Mouse (Mus musculus) 416B (cell line): ENCODE data around the gene CT030661.1.
"Not testable (repeated sequence)": the region's sequence is repeated elsewhere in the genome, so short reads cannot be mapped to it uniquely, and the experiment has no call there.

Source experiments
- DNase-seq: peaks from one replicate; pipeline ENCODE4 v3.0.0; 2011; ENCODE audit warnings: low read depth

CT030661.1 gene

DNA sequence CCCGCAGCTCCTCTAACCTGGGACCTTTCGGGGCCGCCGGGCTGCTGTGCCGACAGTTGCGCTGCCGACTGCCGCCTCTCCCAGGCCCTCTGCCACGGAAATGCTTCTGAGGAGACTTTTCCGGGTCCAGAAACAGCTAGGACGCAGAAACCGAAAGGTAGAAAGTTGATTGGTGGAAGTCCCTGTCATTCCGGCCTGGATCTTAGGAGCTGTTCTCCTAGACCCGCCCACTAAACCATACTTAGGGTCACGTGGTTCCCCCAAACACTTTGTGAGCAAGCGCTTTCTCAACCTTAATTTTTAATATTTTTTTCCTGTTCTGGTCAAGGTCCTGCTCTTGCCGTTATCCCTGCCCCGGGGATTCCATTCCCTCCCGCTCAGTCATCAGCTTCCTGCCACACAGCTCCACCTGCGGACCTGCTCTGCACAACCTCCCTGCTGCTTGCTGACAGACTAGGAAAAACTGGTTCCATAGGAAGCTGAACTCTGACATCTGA is at the start of gene CT030661.1:
CT030661.1 (minus strand) TSS at position 108 of the 497 bp plus-strand sequence.
- peak; percentile 98 for DNase-seq

DNA sequence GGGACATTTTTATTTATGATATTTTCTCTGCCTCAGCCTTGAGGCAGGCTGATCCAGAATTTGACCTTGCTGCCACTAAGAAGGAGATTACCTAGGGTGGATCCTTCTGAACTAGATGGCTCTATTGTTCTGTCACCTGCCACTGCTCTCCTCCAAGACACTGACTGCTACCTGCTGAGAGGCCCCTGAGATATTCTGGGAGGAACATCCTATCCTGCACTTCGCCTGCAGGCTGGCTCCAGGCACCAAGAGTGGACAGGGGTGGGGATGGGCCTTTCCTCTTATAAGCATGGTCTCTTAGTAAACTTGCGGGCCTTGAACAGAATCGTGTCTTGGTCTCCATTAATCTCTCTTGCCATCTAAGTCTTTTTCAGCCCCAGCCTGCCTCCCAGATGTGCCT is 49.3 kb upstream of the CT030661.1 start:
- no peak for DNase-seq

DNA sequence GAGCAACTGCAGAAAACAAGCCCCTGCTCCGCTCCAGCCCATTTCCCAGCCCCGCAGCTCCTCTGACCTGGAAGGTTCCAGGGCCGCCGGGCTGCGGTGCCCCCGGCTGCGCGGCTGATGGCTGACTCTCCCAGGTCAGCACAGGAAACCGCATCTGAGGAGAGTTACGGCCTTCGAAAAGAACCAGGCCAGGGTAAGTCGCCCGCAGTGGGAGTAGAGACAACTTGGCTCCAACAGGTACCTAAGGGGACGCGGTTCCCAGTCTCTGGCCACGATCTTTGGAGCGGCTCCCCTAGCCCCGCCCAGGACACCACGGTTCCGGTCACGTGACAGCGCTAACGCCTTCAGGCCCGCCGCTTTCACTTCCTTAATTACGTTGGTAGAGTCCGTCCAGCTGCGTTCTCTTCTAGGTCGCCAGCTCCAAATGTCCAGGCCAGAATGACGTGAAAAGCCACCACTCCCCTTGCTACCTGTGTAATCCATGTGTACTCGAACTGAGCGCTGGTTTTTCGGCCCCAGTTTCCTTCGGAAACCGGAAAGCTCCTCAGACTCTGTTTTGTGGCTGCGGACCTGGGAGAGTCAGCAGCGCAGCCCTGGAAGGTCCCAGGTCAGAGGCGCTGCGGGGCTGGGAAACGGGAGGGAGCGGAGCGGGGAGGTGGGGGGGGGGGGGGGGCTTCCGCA is 46.6 kb upstream of the CT030661.1 start, which contains the start of the genes Zfp944 and Zfp758:
Zfp944 (minus strand) TSS at position 300 of the 681 bp plus-strand sequence.
Zfp758 (plus strand) TSS at position 353 of the 681 bp plus-strand sequence.
- peak; percentile 78 for DNase-seq

DNA sequence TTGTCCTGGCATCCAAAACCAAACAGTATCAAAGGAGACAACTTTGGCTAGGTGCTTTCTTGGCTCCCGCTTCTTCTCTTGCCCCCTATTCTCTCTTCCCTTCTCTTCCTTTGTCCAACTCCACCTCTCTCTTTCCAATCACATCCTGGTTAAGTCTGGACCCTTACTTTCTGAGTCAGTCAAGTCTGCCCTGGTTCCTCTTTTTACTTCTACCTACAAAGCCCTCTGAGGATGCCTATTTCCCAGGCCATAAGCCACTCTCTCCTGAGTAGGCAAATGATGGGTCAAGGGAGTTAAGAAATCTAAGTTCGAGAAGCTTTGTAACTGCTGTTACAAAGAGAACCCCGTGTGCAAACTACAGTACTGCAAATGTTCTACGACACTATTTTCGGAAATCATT is 45.9 kb upstream of the CT030661.1 start:
- DNase-seq, result peak; percentile 62

DNA sequence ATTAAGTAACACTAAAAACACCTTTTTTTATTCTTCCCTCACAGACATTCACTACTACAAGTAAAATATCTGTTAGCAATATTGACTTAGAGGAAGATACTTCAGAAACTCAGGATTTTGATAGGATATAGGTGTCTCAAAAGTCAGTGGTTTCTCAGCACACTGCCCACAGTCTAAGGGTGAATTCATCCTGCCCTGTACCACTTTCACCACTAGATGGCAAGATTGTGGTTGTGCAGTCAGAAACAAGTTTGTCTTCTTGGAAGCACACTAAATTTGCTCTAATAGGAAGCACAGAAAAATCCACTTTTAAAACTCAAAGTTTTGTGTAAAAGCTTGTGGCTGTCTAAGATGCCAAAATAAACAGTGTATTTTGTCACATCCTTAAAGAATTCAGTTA is 38.2 kb upstream of the CT030661.1 start:
- peak; percentile 77 for DNase-seq

DNA sequence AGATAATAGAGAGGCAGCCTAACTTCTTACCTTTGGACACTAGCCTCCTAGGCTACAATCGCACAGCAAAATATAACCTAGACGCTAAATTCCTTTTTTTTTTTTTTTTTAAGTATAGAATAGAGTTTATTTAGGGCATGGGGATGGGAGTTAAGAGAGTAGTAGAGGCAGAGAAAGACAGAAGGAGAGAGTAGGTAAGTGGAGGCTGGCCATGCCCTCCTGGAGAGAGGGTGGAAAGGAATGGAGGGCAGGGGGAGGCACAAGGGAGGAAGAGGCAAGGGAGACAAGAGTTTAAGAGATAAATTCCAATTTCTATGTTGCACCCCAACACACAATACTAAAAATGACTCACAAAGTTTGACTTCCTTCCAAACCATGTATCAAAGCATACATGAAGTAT is 610 bp upstream of the CT030661.1 start:
- not testable (repeated sequence) for DNase-seq

DNA sequence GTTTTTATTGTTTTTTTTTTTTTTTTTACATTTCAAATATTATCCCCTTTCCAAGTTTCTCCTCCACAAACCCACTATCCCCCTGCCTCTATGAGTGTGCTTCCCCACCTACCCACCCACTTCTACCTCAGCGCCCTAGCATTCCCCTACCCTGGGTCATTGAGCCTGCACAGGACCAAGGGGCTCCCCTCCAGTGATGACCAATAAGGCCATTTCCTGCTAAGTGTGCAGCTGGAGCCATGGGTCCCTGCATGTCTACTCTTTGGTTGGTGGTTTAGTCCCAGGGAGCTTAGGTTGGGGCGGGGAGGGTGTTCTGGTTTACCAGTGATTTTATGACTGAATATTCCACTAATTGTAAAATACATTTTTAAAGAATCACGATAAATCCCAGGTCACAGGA is 418 bp downstream of the CT030661.1 start:
- not testable (repeated sequence) for DNase-seq
